Mouse (Mus musculus) ES-Bruce4 (cell line): ENCODE results near the gene Rnls.

Experiments used
- CTCF ChIP-seq: IDR thresholded peaks from one replicate; pipeline ENCODE4 v1.8.1; 2011; ENCODE audit warnings: low read depth, low read length
- POLR2A ChIP-seq: IDR thresholded peaks from one replicate; pipeline ENCODE4 v1.8.1; 2011; ENCODE audit warnings: low read length; ENCODE audit not compliant: insufficient read depth

GRCm38 (mm10) chr19:33109941-33110371, 282.1 kb downstream of the Rnls start:
- TF ChIP-seq CTCF (no peak), POLR2A (no peak)
